Mouse (Mus musculus): Measurements from ENCODE around the gene Ltc4s.
A peak's percentile ranks its signal among the peaks of the same experiment; 100 is the strongest.

Ltc4s gene

DNA sequence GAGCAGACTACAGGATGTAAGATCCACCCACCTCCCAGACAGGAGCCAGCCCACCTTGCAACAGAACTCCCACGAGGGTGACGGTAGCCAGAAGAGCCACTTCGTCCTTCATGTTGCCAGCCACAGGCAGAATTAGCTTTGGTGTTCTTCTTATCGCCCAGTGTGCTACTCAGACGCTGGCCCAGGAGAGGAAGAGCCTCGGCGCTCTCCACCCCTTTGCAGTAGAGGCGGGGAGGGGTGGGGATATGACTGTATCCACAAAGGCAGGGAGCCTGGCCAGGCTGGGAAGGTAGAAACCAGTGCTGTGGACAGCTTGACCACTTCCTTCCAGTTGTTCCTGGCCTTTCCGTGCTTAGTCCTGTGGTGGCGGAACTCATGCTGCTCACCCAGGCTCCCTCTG is at the start of gene Ltc4s:
Gene Ltc4s, minus strand, starts transcription at position 293 of the 400 bp plus-strand sequence.
- no peak for DNase-seq (ENCODE audit: low spot score in 2 of 2)

DNA sequence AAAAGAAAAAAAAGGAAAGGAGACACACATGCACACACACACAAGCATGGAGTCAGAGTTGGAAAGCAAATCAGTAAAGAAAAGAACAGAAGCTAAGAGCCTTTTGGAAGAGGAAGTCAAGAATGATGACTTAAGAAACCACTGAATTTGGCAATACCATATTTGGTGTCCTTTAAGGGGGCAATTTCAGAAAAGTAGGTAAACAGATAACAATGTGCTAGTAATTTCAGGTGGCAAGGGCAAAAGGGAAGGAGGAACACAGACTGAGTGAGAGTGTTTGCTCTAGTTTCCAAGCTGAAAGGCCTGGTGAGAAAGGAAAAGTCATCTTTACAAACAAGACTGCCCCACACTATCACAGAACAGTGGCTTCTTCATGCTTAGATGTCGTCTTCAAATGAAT is 48.0 kb upstream of the Ltc4s start:
- DNase-seq (ENCODE audit: low spot score in 2 of 2), result no peak

DNA sequence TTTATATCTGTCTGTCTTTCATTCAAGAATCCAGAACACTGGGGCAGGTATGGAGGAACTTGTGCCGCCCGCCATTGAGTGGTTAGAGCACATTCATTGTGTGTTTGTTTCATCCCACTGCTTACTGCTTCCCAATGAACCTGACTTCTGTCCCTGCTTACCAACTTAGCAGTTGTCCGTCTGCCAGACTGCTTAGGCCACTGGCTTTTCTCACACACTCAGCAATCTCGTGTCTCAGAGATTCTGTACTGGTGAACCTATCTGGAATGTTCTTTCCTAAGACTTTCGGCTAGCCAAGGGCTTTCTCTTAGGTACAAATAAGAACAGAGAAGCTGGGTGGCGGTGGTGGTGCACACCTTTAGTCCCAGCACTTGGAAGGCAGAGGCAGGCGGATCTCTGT is 47.3 kb upstream of the Ltc4s start:
- DNase-seq (ENCODE audit: low spot score in 2 of 2), result no peak

DNA sequence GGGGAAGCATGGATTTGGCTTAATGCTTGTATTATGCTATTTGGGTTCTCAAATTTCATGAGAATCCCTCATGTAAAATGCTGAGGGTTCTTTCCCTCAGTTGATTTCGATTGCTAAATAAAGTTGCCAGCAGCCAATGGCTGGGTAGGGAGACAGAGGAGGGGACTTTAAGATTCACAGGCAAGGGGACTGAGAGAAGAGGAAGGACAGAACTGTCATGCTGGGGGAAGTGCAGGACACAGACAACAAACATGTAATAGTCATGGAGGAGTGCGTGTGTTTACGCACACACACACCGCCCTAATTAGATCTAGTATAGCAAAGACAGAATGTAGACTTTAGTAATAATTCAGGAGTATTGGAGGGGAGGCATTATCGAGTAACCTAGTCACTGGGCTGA is 46.8 kb upstream of the Ltc4s start:
- DNase-seq (ENCODE audit: low spot score in 2 of 2), result no peak

DNA sequence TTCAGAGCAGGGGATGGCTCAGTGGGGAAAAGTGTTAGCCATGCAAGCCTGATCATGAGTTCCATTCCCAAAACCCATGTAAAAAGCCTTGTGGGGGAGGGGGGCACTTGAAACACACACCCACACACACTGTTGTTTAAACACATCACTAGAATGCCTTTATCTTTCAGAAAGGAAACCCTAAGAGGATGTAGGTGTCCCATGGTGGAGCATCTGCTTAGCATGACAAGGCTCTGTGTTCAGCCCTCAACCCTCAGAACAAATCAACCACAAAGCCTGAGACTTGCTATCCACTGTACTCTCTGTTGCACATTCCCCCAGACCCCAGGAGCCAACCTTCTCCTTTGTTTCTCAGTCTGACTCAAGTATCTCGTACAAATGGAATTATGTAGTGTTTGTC is 41.6 kb upstream of the Ltc4s start:
- no peak for DNase-seq (ENCODE audit: low spot score in 2 of 2)

DNA sequence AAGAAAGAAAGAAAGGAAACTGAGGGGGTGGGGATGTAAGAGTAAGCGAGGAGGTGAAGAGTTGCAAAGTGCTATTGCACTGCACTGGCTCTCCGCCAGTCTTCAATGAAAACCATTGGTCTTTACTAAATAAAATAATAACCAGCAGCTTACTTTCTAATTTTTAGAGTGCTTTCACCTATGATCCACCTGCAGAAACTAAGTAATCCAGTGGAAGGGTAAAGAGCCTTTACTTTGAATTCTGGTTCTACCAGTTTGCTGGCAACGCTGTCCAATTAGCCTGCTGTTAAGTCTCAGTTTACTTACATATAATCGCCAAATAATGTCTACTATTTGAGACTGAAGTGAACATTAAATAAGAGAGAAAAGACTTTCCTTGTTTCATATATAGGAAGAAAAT is 40.6 kb upstream of the Ltc4s start:
- DNase-seq (ENCODE audit: low spot score in 2 of 2), result no peak

DNA sequence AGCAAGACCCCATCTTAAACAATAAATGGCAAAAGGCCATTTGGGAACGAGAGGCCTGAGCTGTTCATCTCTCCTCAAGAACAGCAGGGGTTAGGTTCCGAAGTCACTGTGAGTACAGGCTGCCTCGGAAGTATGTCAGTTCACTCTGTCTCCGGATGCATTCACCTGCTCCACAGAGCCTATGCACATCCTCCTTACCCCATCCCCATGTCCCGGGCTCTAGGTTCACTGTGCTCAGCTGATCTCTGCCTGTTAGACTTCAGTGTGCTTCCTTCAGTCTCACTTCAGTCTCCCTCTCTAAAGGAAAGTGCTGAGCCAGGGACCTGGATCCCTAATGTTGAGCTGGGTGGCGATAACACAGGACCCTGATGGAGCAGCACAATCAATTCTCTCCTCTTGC is 39.3 kb upstream of the Ltc4s start:
- no peak for DNase-seq (ENCODE audit: low spot score in 2 of 2)

DNA sequence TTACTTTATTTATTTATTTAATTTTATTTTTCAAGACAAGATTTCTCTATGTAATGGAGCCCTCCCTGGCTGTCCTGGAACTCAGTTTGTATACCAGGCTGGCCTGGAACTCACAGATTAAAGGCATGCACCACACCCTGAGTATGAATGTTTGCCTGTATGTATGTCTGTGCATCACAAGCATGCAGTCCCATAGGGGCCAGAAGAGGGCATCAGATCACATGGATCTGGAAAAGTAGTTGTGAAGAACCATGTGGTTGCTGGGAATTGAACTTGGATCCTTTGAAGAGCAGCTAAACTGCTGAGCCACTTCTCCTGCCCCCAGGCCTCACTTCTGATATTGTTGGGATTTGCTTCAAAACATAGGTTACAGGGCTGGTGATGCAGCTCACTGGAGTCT is 38.6 kb upstream of the Ltc4s start:
- no peak for DNase-seq (ENCODE audit: low spot score in 2 of 2)

DNA sequence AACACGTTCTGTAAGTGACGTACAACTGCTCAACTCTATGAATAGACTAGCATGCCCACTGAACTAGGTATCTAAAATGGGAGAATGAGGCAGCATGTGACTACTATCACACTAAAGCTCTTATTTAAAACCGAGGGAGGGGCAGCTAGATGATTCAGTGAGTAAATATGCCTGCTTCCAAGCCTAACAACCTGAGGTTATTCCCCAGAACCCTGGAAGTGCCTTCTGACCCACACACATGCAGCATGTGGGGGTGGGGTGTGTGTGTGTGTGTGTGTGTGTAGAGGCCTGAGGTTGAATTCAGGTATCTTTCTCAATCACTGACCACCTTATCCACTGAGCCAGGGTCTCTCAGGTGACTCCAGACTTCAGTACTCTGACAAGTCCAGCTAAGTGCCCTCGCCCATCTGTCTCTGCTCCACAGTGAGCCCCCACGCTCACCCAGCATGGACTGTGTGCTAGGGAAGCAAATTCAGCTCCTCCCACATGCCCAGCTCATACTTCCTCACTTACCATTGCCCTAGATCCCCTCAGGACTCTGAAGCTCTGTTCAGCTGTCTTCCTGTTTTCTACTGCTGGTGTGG is 37.2 kb upstream of the Ltc4s start:
- no peak for DNase-seq (ENCODE audit: low spot score in 2 of 2)

DNA sequence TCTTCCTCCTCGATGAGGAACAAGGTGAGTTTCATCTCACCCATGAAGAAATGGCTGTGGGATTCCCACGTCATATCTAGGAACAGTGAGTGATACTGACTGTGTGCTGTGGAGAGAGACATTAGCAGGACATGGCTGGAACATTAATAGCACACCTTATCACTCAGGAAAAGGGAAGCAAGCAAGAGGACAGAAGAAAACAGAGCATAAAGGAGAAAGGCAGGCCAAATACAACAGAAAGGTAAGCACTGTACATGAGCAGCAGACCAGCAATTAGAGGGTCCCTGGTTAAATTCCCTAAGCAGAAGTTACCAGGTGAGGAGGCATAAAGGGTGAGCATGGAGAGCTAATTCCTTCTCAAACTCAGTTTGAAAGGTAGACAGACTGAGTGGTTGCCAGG is 36.7 kb upstream of the Ltc4s start:
- no peak for DNase-seq (ENCODE audit: low spot score in 2 of 2)

DNA sequence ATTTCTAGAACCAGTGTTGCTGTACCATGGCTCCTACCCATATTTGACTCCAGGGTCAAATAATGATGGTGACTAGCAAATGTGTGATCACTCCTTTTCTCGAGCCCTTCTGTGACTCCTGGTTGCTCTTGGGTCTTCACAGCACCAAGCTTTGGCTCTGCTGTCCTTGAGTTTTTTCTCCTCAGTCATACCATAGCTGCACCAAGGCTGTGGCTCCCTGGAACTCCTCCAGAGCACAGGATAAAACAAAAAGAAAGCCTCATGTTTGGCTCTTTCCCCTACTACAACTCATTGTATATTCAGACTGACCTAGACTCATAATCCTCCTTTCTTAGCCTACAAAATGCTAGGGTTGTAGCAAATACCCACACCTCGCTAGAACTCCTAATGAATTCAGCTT is 34.4 kb upstream of the Ltc4s start:
- no peak for DNase-seq (ENCODE audit: low spot score in 2 of 2)

DNA sequence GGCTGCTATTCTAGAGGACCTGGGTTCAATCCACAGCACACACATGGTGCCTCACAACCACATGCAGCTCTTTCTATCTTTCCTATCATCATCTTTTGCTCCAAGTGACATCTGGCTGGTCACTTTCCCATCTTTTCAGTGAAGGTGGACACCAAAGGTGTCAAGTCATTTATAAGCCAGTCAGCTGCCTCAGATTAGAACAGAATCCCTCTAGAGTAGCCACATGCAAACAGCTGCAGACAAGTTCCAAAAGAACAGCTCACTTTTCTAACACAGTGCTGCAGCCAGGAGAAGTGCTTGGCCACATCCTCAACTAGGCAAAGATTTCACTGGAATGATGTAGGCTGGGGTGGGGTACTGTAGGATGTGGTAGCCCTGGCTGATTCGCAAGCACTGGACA is 31.5 kb upstream of the Ltc4s start:
- DNase-seq (ENCODE audit: low spot score in 2 of 2), result no peak

DNA sequence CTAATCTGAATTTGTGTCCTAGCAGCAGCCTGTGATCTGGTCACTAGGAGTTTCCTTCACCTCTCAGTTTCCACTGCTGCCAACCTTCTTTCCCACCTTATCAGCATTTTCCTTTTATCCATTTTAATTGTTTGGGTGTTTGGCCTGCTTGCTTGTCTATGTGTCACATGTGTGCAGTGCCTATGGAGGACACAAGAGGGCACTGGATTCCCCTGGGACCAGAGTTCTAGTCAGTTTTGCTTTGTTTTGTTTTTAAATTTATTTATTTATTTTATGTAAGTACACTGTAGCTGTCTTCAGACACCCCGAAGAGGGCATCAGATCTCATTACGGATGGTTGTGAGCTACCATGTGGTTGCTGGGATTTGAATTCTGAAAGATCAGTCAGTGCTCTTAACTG is 30.7 kb upstream of the Ltc4s start:
- no peak for DNase-seq (ENCODE audit: low spot score in 2 of 2)

DNA sequence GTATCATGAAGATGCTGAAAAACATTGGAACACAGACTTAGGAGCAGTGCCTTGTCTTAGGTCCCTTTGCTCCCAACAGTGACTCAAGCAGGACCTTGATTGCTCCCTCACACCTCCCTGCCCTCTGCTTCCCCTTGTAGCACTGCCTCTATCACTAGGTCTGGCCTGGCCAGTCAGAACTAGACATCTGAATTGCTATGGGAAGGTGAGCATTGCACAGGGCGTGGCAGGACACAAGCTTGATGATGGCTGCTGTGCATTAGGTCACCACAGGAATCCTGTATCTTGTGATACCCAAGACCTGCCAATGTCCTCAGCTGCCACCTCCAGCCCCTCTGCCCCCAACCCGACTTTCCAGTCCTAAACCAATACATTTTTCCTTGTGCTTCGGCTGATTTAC is 28.6 kb upstream of the Ltc4s start:
- DNase-seq (ENCODE audit: low spot score in 2 of 2), result no peak

DNA sequence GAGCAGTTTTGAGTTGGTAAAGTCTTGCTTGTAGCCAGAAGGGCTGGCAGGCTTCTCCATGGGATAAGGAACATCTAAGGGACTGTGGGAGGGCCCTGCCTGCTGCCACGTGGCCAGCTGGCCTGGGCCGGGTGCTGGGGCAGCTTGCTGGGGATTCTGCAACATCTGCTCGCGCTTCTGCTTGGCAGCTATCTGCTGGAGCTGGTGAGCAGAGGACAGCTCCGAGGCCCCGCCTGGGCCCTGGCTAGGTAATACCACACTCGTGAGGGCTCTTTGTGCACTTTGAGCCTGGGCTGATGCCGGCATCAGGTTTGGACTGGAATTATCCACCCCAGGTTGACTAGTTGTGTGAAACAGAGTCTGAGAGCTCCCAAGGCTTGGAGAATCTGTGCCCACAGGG is 27.5 kb upstream of the Ltc4s start:
- peak in 1 of 2 experiments; percentile 27 for DNase-seq (ENCODE audit: low spot score in 2 of 2)

DNA sequence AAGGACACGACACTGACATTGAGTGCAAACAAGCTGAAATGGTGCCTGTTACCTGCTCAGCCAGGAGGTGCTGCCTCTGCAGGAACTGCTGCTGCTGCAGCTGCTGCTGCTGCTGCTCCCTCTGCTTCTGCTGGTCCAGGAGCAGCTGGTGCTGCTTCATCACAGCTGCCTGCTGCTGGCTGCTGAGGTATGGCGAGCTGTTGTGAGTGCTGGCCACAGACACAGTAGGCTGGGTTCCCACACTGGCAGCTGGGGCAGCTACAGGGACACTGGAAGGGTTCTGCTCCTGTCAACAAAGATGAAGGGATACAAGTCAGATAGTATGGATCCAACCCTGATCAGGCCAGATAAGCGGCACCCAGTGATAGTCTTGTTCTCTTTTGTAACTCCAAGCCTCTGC is 24.8 kb upstream of the Ltc4s start:
- DNase-seq (ENCODE audit: low spot score in 2 of 2), result no peak

DNA sequence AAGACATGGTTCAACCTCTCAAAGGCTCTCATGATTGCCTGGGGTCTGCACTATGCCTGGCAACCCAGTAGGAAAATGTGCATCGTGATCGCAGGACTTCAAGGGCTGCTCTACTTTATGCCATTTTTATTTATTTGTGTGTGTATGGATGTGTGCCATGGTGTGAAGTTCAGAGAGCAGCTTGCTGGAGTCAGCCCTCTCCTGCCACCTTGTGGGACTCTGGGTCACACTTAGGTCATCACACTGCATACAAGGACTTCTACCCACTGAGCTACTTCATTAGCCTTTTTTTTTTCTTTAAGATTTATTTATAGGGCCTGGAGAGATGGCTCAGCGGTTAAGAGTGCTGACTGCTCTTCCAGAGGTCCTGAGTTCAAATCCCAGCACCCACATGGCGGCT is 23.6 kb upstream of the Ltc4s start:
- DNase-seq (ENCODE audit: low spot score in 2 of 2), result no peak

DNA sequence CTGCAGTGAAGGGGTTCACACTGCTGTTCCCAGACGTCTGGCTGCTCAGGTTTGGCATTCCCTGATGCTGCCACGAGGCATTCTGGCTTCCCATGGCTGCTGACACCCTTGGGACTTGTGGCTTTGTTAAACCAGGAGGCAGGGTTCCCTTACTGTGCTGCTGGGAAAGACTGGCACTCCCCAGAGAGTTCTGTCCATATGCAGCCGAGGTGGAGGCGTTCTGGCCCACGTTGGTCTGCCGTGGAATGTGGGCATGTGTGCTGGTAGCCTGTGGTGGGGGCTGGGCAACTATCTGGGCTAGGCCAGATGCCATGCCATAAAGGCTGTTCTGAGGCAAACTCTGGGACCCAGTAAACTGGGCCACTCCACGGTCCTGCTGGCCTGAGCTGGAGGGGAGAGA is 19.9 kb upstream of the Ltc4s start:
- no peak for DNase-seq (ENCODE audit: low spot score in 2 of 2)

DNA sequence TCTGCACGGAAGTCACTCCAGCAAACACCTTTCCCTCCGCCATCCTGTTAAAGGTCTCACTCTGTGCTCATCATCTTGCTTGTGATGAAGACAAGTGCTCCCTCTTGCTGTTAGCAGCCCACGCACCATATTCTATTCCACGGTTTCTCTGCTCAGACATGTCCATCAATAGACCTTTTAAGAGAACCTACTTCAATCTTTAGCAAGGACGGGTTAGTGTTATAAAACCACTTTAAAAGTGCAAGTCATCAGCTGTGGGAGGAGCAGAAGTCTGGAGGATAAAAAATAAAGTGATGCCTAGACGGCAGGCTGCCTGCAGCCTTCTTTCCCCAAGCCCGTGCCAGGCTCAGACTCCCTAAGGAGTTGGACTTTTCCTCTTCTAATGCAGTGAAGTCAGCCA is 18.2 kb upstream of the Ltc4s start:
- DNase-seq (ENCODE audit: low spot score in 2 of 2), result no peak

DNA sequence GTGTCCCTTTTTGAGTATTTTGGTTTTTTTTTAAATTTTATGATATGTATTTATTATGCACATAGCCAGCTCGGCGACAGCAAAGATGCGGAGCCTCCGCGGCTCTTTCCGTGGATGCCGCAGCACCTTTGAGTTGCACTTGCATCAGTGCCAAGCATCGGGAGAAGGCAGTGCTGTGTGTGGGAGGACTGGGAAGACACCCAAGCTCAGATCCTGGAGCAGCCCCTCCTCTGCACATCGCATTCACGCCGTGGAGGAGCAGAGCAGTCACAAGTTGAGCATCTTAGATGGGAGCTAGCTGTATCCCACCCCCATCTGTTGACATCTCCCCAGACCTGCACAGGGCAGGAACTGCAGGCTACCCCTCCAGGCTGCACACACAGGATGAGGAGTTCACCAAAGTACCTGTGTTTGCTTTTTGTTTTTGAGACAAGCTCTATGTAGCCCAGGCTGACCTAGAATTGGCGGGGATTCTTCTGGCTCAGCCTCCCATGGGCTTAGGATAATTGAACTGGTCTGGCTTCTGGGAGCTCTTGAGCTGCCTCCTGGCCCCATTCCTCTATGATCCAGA is 15.7 kb upstream of the Ltc4s start:
- DNase-seq (ENCODE audit: low spot score in 2 of 2), result no peak

DNA sequence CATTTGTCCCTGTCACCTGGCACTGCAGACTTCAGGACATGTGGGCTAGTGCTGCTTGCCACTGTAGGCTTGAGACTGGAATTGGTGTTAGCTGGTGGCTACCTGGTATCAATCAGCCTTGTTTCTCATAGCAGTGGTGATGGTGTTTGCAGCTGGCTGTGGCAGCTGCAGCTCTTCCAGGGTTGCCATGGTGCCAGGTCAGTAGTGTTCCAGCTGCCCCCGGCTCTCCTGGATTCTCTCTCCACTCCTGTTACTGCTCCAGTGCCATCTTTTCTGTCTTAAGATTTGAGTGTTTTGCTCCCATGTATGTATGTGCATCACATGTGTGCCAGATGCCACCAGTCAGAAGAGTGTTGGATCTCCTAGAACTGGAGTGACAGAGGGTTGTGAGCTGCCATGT is 15.0 kb upstream of the Ltc4s start:
- DNase-seq (ENCODE audit: low spot score in 2 of 2), result no peak

DNA sequence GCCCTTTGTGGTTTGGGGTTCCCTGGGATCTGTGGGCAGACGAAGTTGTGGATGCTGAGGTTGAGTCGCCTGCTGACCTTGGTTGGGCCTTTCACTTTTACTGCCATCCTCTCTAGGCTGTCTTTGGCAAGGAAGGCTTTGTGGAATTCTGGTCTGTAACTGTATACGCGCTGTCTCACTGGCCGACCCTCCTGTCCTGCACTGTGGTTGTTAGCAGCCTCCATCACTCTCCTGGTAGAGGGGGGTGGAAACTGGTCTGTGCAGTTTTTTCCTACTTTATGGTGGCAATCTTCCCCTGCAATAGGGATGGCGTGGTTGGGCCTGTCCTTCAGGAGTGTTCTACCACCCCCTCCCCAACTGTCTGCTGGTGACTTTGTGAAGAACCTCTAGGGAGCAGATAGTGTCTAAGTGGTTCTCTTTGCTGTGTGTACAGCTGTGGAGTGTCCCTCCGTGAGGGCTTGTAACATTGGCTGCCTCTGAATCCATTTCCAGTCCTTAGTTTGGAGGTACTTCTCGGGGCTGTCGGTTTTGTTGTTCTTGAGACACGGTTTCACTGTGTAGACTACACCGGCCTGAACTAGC is 14.4 kb upstream of the Ltc4s start:
- DNase-seq (ENCODE audit: low spot score in 2 of 2), result no peak

DNA sequence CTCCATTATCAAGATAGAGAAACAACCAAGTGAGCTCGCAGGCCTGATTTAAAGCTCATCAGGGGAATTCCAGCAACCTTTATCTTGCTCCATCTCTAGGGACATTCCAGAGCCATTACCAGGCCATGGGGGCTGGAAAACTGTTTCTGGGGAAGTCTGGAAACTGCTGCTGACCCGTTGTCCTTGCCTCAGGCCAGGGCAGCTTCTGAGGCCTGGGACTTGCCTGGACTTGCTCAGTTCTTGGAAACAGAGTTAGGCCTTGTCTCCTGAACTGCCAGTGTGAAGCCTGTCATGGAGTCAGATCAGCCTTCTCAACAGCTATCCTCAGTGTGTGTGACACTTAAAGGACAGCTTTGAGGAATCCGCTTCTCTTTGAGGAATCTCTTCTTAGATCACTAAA is 13.8 kb upstream of the Ltc4s start:
- no peak for DNase-seq (ENCODE audit: low spot score in 2 of 2)
